7 mouse cellular contexts compared by ENCODE assay signal in the genomic region with DNA sequence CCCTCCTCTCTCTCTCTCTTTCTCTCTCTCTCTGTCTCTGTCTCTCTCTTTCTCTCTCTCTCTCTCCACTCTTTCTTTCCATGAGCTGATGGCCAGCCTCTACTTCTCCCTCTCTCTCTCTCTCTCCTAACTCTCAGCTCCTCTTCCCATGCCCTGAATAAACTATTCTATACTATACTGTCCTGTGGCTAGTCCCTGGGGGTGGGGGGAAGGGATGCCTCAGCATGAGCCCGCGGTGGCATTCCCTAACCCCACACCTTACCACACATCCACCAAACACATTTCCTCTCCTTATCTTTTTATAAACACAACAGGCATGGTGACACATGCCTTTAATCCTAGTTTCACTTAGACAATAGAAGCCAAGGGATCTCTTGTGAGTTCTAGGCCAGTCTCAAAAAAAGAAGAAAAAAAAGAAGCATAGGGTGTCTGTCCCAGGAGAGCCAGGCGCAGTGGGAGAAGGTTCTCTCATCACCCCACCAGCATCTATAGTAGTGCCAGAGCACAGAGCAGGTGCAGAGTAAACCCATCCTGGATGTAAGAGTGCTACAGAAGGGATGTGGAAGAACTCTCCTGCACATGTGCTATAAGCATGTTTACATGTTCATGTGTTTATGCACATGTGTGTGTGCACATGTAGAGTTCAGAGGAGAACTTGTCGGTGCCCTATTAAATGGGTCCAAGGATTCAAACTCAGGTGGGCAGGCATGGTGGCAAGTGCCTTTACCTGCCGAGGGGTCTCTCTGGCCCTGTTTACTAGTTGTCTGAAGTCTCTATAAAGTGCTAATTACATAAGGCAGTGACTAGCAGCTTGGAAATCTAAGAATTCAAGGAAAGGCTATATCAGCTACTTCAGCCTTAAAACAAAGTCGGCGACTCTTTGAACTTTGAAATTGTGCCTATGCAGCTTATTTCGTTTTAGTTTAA. TPM values are rescaled to one million over a fixed set of nuclear protein-coding genes. Genes with fewer than 3 reads are reported as not detected.
A peak's percentile ranks its signal among the peaks of the same experiment; 100 is the strongest.
DNase-seq lines count a peak whose midpoint lies in the region; ATAC-seq and TF ChIP-seq lines count a peak whose summit lies in the region.

No protein-coding gene starts in this region.

- H3K27ac ChIP-seq in lung, postnatal 0 days (ENCODE audit: low read length) = no peak overlapping the region
- H3K27ac ChIP-seq in forebrain, embryonic 10.5 days = peak overlapping the region; percentile 85
- H3K27ac ChIP-seq in limb, embryonic 13.5 days = no peak overlapping the region
- no peak overlapping the region for H3K27ac ChIP-seq in stomach, embryonic 16.5 days (ENCODE audit: low read length)

- TF ChIP-seq CTCF in lung, postnatal 0 days (IDR thresholded peaks at IDR 0.05) = no peak

- H3K4me1 ChIP-seq in lung, postnatal 0 days (ENCODE audit: insufficient read depth, low read depth, low read length) = peaks cover 7% of the 10 kb centered on the region; the same call in 1 of the 2 replicates
- H3K4me1 ChIP-seq in forebrain, embryonic 10.5 days = peaks cover 21% of the 10 kb centered on the region
- H3K4me1 ChIP-seq in limb, embryonic 13.5 days = peaks cover 17% of the 10 kb centered on the region
- peaks cover 16% of the 10 kb centered on the region for H3K4me1 ChIP-seq in stomach, embryonic 16.5 days (ENCODE audit: control insufficient read depth, insufficient read depth, low read length)

- H3K9me3 ChIP-seq in lung, postnatal 0 days (ENCODE audit: low read length) = no peaks in the 10 kb centered on the region
- H3K9me3 ChIP-seq in forebrain, embryonic 10.5 days = no peaks in the 10 kb centered on the region
- no peaks in the 10 kb centered on the region for H3K9me3 ChIP-seq in limb, embryonic 13.5 days
- H3K9me3 ChIP-seq in stomach, embryonic 16.5 days (replicated peaks; ENCODE audit: control insufficient read depth, low read length) = no peaks in the 10 kb centered on the region

- DNase-seq in lung, postnatal 0 days (ENCODE audit: low spot score) = no peak
- DNase-seq in lung, postnatal 4 days = no peak
- DNase-seq in forebrain, embryonic 10.5 days (ENCODE audit: extremely low spot score, low spot score) = no peak
- DNase-seq in left cerebral cortex, postnatal 14 days (ENCODE audit: low spot score in 2 of 2) = no peak
- no peak for DNase-seq in thymus, postnatal 10 days (ENCODE audit: low spot score in 2 of 2)

- no peaks in the 10 kb centered on the region for H3K36me3 ChIP-seq in lung, postnatal 0 days (ENCODE audit: insufficient read depth, low read length)
- peaks cover 31% of the 10 kb centered on the region for H3K36me3 ChIP-seq in forebrain, embryonic 10.5 days (replicated peaks)
- peaks cover 29% of the 10 kb centered on the region for H3K36me3 ChIP-seq in limb, embryonic 13.5 days
- H3K36me3 ChIP-seq in stomach, embryonic 16.5 days (ENCODE audit: control insufficient read depth, insufficient read depth, low read length) = peaks cover 10% of the 10 kb centered on the region; the same call in 1 of the 2 replicates

- no peak for ATAC-seq in lung, postnatal 0 days
- peak; percentile 12; the same call in 1 of the 2 replicates for ATAC-seq in limb, embryonic 13.5 days (ENCODE audit: low FRiP score, low read depth)
- ATAC-seq in stomach, embryonic 16.5 days (ENCODE audit: insufficient read depth, low FRiP score) = 0 out of 2 replicates have a peak, but pooled peaks have one; percentile 15

- WGBS in lung, postnatal 0 days = 42% methylated on average over 8 of the region's 8 CpGs
- WGBS in forebrain, embryonic 10.5 days = 54% methylated on average over 8 of the region's 8 CpGs
- WGBS in limb, embryonic 13.5 days = 49% methylated on average over 8 of the region's 8 CpGs
- 43% methylated on average over 8 of the region's 8 CpGs for WGBS in stomach, embryonic 16.5 days

- H3K27me3 ChIP-seq in lung, postnatal 0 days (replicated peaks; ENCODE audit: insufficient read depth, low read length) = no peaks in the 10 kb centered on the region
- no peaks in the 10 kb centered on the region for H3K27me3 ChIP-seq in forebrain, embryonic 10.5 days (ENCODE audit: poor library complexity, severe bottlenecking)
- H3K27me3 ChIP-seq in limb, embryonic 13.5 days = no peaks in the 10 kb centered on the region
- H3K27me3 ChIP-seq in stomach, embryonic 16.5 days (ENCODE audit: control insufficient read depth, insufficient read depth, low read length) = no peaks in the 10 kb centered on the region

- no peak overlapping the region for H3K9ac ChIP-seq in lung, postnatal 0 days (replicated peaks; ENCODE audit: low read depth)
- no peak overlapping the region for H3K9ac ChIP-seq in limb, embryonic 13.5 days
- H3K9ac ChIP-seq in stomach, embryonic 16.5 days (ENCODE audit: low read length) = peak overlapping the region; percentile 98

- peak overlapping the region; percentile 67 for H3K4me2 ChIP-seq in lung, postnatal 0 days (replicated peaks; ENCODE audit: low read depth, low read length)
- H3K4me2 ChIP-seq in limb, embryonic 13.5 days (replicated peaks) = peak overlapping the region; percentile 77
- peak overlapping the region; percentile 44 for H3K4me2 ChIP-seq in stomach, embryonic 16.5 days (ENCODE audit: low read depth, low read length)

- intact Hi-C loops in left cerebral cortex, postnatal 14 days (cut with DNase I) = no loop called here

- peak overlapping the region; percentile 91 for H3K4me3 ChIP-seq in lung, postnatal 0 days (ENCODE audit: low read depth, low read length)
- H3K4me3 ChIP-seq in forebrain, embryonic 10.5 days = peak overlapping the region; percentile 87
- H3K4me3 ChIP-seq in limb, embryonic 13.5 days = peak overlapping the region; percentile 71
- peak overlapping the region; percentile 99 for H3K4me3 ChIP-seq in stomach, embryonic 16.5 days (replicated peaks; ENCODE audit: low read length)

- TF ChIP-seq EP300 in lung, postnatal 0 days (IDR thresholded peaks at IDR 0.05) = no peak

RNA-seq across cellular contexts. Expression of a gene that starts 3.1 kb away (rescaled TPM):
- 306 and 384 TPM in 2 replicates for polyA plus RNA-seq in lung, postnatal 0 days (2015; fragmentation: Nextera tagmentation; extraction: Ambion mirVana)
- 174 and 188 TPM in 2 replicates for polyA plus RNA-seq in forebrain, embryonic 10.5 days (2016; fragmentation: Nextera tagmentation; extraction: Ambion mirVana)
- polyA plus RNA-seq in limb, embryonic 13.5 days (2015; fragmentation: Nextera tagmentation; extraction: Ambion mirVana) = 294 and 306 TPM in 2 replicates
- polyA plus RNA-seq in stomach, embryonic 16.5 days (2015; fragmentation: Nextera tagmentation; extraction: Ambion mirVana) = 307 and 360 TPM in 2 replicates
- 100 to 1,000 TPM; 114 to 123 TPM for total RNA-seq in left cerebral cortex, postnatal 14 days (2021)

RNA-seq across cellular contexts. Expression of a gene that starts 25.2 kb away (rescaled TPM):
- 18.4 and 22.6 TPM in 2 replicates for polyA plus RNA-seq in lung, postnatal 0 days (2015; fragmentation: Nextera tagmentation; extraction: Ambion mirVana)
- 73.4 and 77.4 TPM in 2 replicates for polyA plus RNA-seq in forebrain, embryonic 10.5 days (2016; fragmentation: Nextera tagmentation; extraction: Ambion mirVana)
- polyA plus RNA-seq in limb, embryonic 13.5 days (2015; fragmentation: Nextera tagmentation; extraction: Ambion mirVana) = 46.6 and 48.2 TPM in 2 replicates
- polyA plus RNA-seq in stomach, embryonic 16.5 days (2015; fragmentation: Nextera tagmentation; extraction: Ambion mirVana) = 33.3 and 34.0 TPM in 2 replicates
- 10 to 100 TPM; 91.2 to 91.6 TPM for total RNA-seq in left cerebral cortex, postnatal 14 days (2021)

RNA-seq across cellular contexts. Expression of a gene that starts 25.9 kb away (rescaled TPM):
- 138 and 143 TPM in 2 replicates for polyA plus RNA-seq in lung, postnatal 0 days (2015; fragmentation: Nextera tagmentation; extraction: Ambion mirVana)
- polyA plus RNA-seq in forebrain, embryonic 10.5 days (2016; fragmentation: Nextera tagmentation; extraction: Ambion mirVana) = 172 and 174 TPM in 2 replicates
- 147 and 154 TPM in 2 replicates for polyA plus RNA-seq in limb, embryonic 13.5 days (2015; fragmentation: Nextera tagmentation; extraction: Ambion mirVana)
- polyA plus RNA-seq in stomach, embryonic 16.5 days (2015; fragmentation: Nextera tagmentation; extraction: Ambion mirVana) = 188 and 190 TPM in 2 replicates
- total RNA-seq in left cerebral cortex, postnatal 14 days (2021) = 100 to 1,000 TPM; 108 to 109 TPM

RNA-seq across cellular contexts. Expression of a gene that starts 27.0 kb away (rescaled TPM):
- 170 and 229 TPM in 2 replicates for polyA plus RNA-seq in lung, postnatal 0 days (2015; fragmentation: Nextera tagmentation; extraction: Ambion mirVana)
- 79.3 and 92.6 TPM in 2 replicates for polyA plus RNA-seq in forebrain, embryonic 10.5 days (2016; fragmentation: Nextera tagmentation; extraction: Ambion mirVana)
- 105 and 107 TPM in 2 replicates for polyA plus RNA-seq in limb, embryonic 13.5 days (2015; fragmentation: Nextera tagmentation; extraction: Ambion mirVana)
- polyA plus RNA-seq in stomach, embryonic 16.5 days (2015; fragmentation: Nextera tagmentation; extraction: Ambion mirVana) = 75.4 and 81.3 TPM in 2 replicates
- total RNA-seq in left cerebral cortex, postnatal 14 days (2021) = 100 to 1,000 TPM; 310 to 316 TPM

RNA-seq across cellular contexts. Expression of a gene that starts 30.7 kb away (rescaled TPM):
- 61.4 and 61.8 TPM in 2 replicates for polyA plus RNA-seq in lung, postnatal 0 days (2015; fragmentation: Nextera tagmentation; extraction: Ambion mirVana)
- 2.8 and 4.0 TPM in 2 replicates for polyA plus RNA-seq in forebrain, embryonic 10.5 days (2016; fragmentation: Nextera tagmentation; extraction: Ambion mirVana)
- 7.7 and 9.3 TPM in 2 replicates for polyA plus RNA-seq in limb, embryonic 13.5 days (2015; fragmentation: Nextera tagmentation; extraction: Ambion mirVana)
- polyA plus RNA-seq in stomach, embryonic 16.5 days (2015; fragmentation: Nextera tagmentation; extraction: Ambion mirVana) = 144 and 197 TPM in 2 replicates
- total RNA-seq in left cerebral cortex, postnatal 14 days (2021) = not detected
